Mouse (Mus musculus): ENCODE data around the gene Rps28. TPM values are rescaled to one million over a fixed set of nuclear protein-coding genes. Genes with fewer than 3 reads are reported as not detected.
A peak's percentile ranks its signal among the peaks of the same experiment; 100 is the strongest.

Gene Rps28
- polyA plus RNA-seq, 1 experiment from 2014 or later = 699 TPM

GRCm38 (mm10) chr17:33783408-33783807 lies 41.0 kb downstream of the Rps28 start:
- Histone ChIP-seq H3K27me3 (ENCODE audit: insufficient read depth, low read length) (no peaks in the 10 kb centered on the region), H3K4me1 (ENCODE audit: insufficient read depth) (peaks cover 49% of the 10 kb centered on the region), H3K9me3 (ENCODE audit: low read length) (no peaks in the 10 kb centered on the region), H3K9ac (replicated peaks) (no peak overlapping the region), H3K4me2 (ENCODE audit: low read depth, low read length) (no peak overlapping the region), H3K36me3 (replicated peaks; ENCODE audit: insufficient read depth, low read length) (peaks cover 1% of the 10 kb centered on the region), H3K27ac (ENCODE audit: low read depth) (0 out of 2 replicates have a peak overlapping the region, but pooled peaks have one; percentile 29), H3K4me3 (ENCODE audit: low read depth, low read length) (no peak overlapping the region)
- TF ChIP-seq EP300 (IDR thresholded peaks at IDR 0.05; ENCODE audit: low read depth) (no peak), CTCF (IDR thresholded peaks at IDR 0.05; ENCODE audit: low read depth) (no peak)
- DNase-seq (peak; percentile 63), ATAC-seq (no peak)

- 39% methylated on average over 4 of the region's 4 CpGs for WGBS (ENCODE audit: insufficient replicate concordance)
Observed at GRCm38 (mm10) chr17:33782067-33782466, 42.3 kb downstream of the Rps28 start.

GRCm38 (mm10) chr17:33781124-33781977 lies 43.0 kb downstream of the Rps28 start, which contains the start of gene Angptl4:
TSS of gene Angptl4 (minus strand) at chr17:33781830.
- Histone ChIP-seq H3K27me3 (ENCODE audit: insufficient read depth, low read length) (no peaks in the 10 kb centered on the region), H3K4me1 (ENCODE audit: insufficient read depth) (peaks cover 58% of the 10 kb centered on the region), H3K4me3 (ENCODE audit: low read depth, low read length) (peak within 1 kb of the TSS; percentile 65), H3K9me3 (ENCODE audit: low read length) (no peaks in the 10 kb centered on the region), H3K36me3 (replicated peaks; ENCODE audit: insufficient read depth, low read length) (peaks cover 22% of the 10 kb centered on the region), H3K4me2 (ENCODE audit: low read depth, low read length) (peak within 1 kb of the TSS; percentile 91), H3K9ac (replicated peaks) (peak within 1 kb of the TSS; percentile 77), H3K27ac (ENCODE audit: low read depth) (peak within 1 kb of the TSS; percentile 96)
- peak; percentile 47 for ATAC-seq
- TF ChIP-seq CTCF (IDR thresholded peaks at IDR 0.05; ENCODE audit: low read depth) = peak; percentile 3; the same call in 1 of the 2 replicates
- no peak for TF ChIP-seq EP300 (IDR thresholded peaks at IDR 0.05; ENCODE audit: low read depth)
- DNase-seq = peak; percentile 83
- under 1% methylated on average over 50 of the region's 50 CpGs for WGBS (ENCODE audit: insufficient replicate concordance)

More at GRCm38 (mm10) chr17:33782067-33782466, 42.3 kb downstream of the Rps28 start:
- Histone ChIP-seq H3K4me1 (ENCODE audit: insufficient read depth) (peaks cover 55% of the 10 kb centered on the region), H3K27me3 (ENCODE audit: insufficient read depth, low read length) (no peaks in the 10 kb centered on the region), H3K9me3 (ENCODE audit: low read length) (no peaks in the 10 kb centered on the region), H3K4me2 (ENCODE audit: low read depth, low read length) (peak overlapping the region; percentile 91), H3K36me3 (replicated peaks; ENCODE audit: insufficient read depth, low read length) (peaks cover 15% of the 10 kb centered on the region), H3K9ac (replicated peaks) (peak overlapping the region; percentile 77), H3K4me3 (ENCODE audit: low read depth, low read length) (peak overlapping the region; percentile 65), H3K27ac (ENCODE audit: low read depth) (peak overlapping the region; percentile 96)
- TF ChIP-seq EP300 (IDR thresholded peaks at IDR 0.05; ENCODE audit: low read depth) = no peak
- peak; percentile 34 for TF ChIP-seq CTCF (IDR thresholded peaks at IDR 0.05; ENCODE audit: low read depth)
- DNase-seq = no peak
- no peak for ATAC-seq

DNA sequence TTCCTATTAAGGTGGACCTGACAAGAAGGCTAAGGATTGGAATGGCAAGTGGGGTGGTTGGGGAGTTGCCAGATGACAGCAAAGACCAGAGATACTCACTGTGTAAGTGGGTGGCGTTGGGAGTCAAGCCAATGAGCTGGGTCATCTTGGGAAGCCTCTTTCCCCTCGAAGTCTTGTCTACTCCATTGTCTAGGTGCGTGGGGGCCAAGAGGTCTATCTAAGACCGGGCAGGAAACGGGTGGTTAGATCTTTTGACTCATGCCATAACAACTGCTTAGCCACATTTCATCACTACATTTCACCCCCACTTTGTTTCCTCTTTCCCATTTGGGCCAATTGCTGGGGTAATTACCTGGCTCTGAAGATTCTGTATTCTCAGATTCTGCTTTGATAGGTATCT lies 43.9 kb downstream of the Rps28 start:
- Histone ChIP-seq H3K4me3 (ENCODE audit: low read depth, low read length) (peak overlapping the region; percentile 65), H3K9ac (replicated peaks) (peak overlapping the region; percentile 77), H3K27ac (ENCODE audit: low read depth) (peak overlapping the region; percentile 96), H3K4me2 (ENCODE audit: low read depth, low read length) (peak overlapping the region; percentile 91), H3K9me3 (ENCODE audit: low read length) (no peaks in the 10 kb centered on the region), H3K36me3 (replicated peaks; ENCODE audit: insufficient read depth, low read length) (peaks cover 29% of the 10 kb centered on the region), H3K4me1 (ENCODE audit: insufficient read depth) (peaks cover 58% of the 10 kb centered on the region), H3K27me3 (ENCODE audit: insufficient read depth, low read length) (no peaks in the 10 kb centered on the region)
- TF ChIP-seq EP300 (IDR thresholded peaks at IDR 0.05; ENCODE audit: low read depth) (no peak), CTCF (IDR thresholded peaks at IDR 0.05; ENCODE audit: low read depth) (no peak)
- DNase-seq (no peak), ATAC-seq (no peak)
- 21% methylated on average over 5 of the region's 5 CpGs for WGBS (ENCODE audit: insufficient replicate concordance)

- no peak for ATAC-seq
- H3K27ac ChIP-seq (ENCODE audit: low read depth) = peak overlapping the region; percentile 96
- WGBS (ENCODE audit: insufficient replicate concordance) = 64% methylated on average over 5 of the region's 5 CpGs
- no peak for TF ChIP-seq EP300 (IDR thresholded peaks at IDR 0.05; ENCODE audit: low read depth)
- peaks cover 58% of the 10 kb centered on the region for H3K4me1 ChIP-seq (ENCODE audit: insufficient read depth)
- DNase-seq = no peak
- peak overlapping the region; percentile 77 for H3K9ac ChIP-seq (replicated peaks)
- H3K4me2 ChIP-seq (ENCODE audit: low read depth, low read length) = peak overlapping the region; percentile 91
- no peaks in the 10 kb centered on the region for H3K27me3 ChIP-seq (ENCODE audit: insufficient read depth, low read length)
- H3K9me3 ChIP-seq (ENCODE audit: low read length) = no peaks in the 10 kb centered on the region
- H3K4me3 ChIP-seq (ENCODE audit: low read depth, low read length) = peak overlapping the region; percentile 65
- peaks cover 32% of the 10 kb centered on the region for H3K36me3 ChIP-seq (replicated peaks; ENCODE audit: insufficient read depth, low read length)
Observed at GRCm38 (mm10) chr17:33779967-33780295, 44.4 kb downstream of the Rps28 start.

- H3K4me2 ChIP-seq (ENCODE audit: low read depth, low read length) = peak overlapping the region; percentile 91
- no peaks in the 10 kb centered on the region for H3K9me3 ChIP-seq (ENCODE audit: low read length)
- peak overlapping the region; percentile 96 for H3K27ac ChIP-seq (ENCODE audit: low read depth)
- TF ChIP-seq CTCF (IDR thresholded peaks at IDR 0.05; ENCODE audit: low read depth) (no peak), EP300 (IDR thresholded peaks at IDR 0.05; ENCODE audit: low read depth) (peak; percentile 82)
- no peaks in the 10 kb centered on the region for H3K27me3 ChIP-seq (ENCODE audit: insufficient read depth, low read length)
- H3K4me1 ChIP-seq (ENCODE audit: insufficient read depth) = peaks cover 58% of the 10 kb centered on the region
- H3K9ac ChIP-seq (replicated peaks) = peak overlapping the region; percentile 77
- H3K36me3 ChIP-seq (replicated peaks; ENCODE audit: insufficient read depth, low read length) = peaks cover 34% of the 10 kb centered on the region
- DNase-seq = peak; percentile 82
- peak overlapping the region; percentile 65 for H3K4me3 ChIP-seq (ENCODE audit: low read depth, low read length)
- WGBS (ENCODE audit: insufficient replicate concordance) = 46% methylated on average over 9 of the region's 9 CpGs
- ATAC-seq = peak; percentile 75
Observed at GRCm38 (mm10) chr17:33779271-33779966, 44.9 kb downstream of the Rps28 start.

Measured in liver, postnatal 0 days (tissue).